Mouse (Mus musculus) stomach, postnatal 0 days (tissue): ENCODE measurements around the gene Gm10322.

Experiments used
- CTCF ChIP-seq: IDR thresholded peaks from 2 replicates; pipeline ENCODE4 v1.5.1; 2016; ENCODE audit warnings: antibody characterized with exemption, low read depth, mild to moderate bottlenecking, moderate library complexity
- EP300 ChIP-seq: optimal IDR thresholded peaks from 2 replicates; pipeline ENCODE3; 2016; ENCODE audit warnings: antibody characterized with exemption

GRCm38 (mm10) chr10:59600516-59600915 lies 15.3 kb upstream of the Gm10322 start:
- TF ChIP-seq CTCF = no peak
- no peak for TF ChIP-seq EP300
